Mouse (Mus musculus): ENCODE results near the gene Rnf220. TPM values are rescaled to one million over a fixed set of nuclear protein-coding genes. Genes with fewer than 3 reads are reported as not detected.

Rnf220 gene
- total and polyA plus RNA-seq, 3 experiments, result 64.4 to 117 (median 86.8) TPM

DNA sequence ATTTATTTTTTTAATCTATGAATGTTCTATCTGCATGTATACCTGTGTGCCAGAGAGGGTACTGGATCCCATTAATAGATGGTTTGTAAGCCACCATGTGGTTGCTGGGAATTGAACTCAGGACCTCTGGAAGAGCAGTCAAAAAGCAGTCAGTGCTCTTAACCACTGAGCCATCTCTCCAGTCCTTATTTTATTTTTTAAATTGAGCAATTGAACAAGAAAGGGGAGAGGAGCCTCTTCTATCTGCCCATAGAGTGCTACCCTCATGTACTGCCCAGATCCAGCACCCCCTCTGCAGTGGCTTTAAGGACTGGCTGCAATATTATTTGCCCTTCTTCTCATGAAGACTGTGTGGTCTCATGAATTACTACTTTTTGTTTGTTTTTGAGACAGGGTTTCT lies 271.6 kb downstream of the Rnf220 start:
- dilution Hi-C loops (cut with MboI; ENCODE audit: extremely low pct_ligation_motif_present, extremely low pct_unique_long_range_greater_than_20kb, low sequenced_read_pairs), result no loop called here
- H3K79me2 ChIP-seq (replicated peaks; ENCODE audit: control insufficient read depth, extremely low read depth, insufficient read depth, poor library complexity, severe bottlenecking), result no peaks in the 10 kb centered on the region

DNA sequence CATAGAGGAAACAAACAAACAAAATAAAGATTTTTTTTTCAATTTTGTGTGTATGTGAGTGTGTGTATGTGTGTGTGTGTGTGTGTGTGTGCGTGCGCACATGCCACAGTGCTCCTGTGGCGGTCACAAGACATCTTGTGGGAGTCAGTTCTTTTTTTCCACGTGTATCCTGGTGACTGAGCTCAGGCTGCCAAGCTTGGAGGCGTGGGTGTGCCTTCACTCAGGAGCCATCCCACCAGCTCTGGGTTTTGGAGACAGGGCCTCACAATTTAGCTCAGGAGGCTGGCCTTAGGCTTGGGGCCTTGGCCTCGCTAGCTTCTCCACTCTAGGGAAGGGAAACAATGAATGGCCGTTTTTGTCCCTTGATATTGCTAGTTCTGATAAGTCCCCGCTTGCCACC lies 272.7 kb downstream of the Rnf220 start:
- H3K36me3 ChIP-seq (replicated peaks in 1 of 2; ENCODE audit: control insufficient read depth in 1 of 2, insufficient read depth in 1 of 2, low read length in 1 of 2), result no peaks in the 10 kb centered on the region
- dilution Hi-C loops (cut with MboI; ENCODE audit: extremely low pct_ligation_motif_present, extremely low pct_unique_long_range_greater_than_20kb, low sequenced_read_pairs), result no loop called here
- no peak overlapping the region for H3K4me3 ChIP-seq (replicated peaks in 1 of 3; ENCODE audit: low read depth in 2 of 3, low read length in 2 of 3, poor library complexity in 1 of 3)
- no peak overlapping the region for H3K9ac ChIP-seq (ENCODE audit: insufficient read depth, low read depth)
- H3K27me3 ChIP-seq (replicated peaks), result peaks cover 2% of the 10 kb centered on the region
- no peak overlapping the region for H3K27ac ChIP-seq (ENCODE audit: insufficient read depth, low read depth)
- H3K4me1 ChIP-seq (ENCODE audit: control insufficient read depth in 1 of 2, insufficient read depth in 2 of 2), result 0 out of 4 replicates have a peak, but pooled peaks cover 0 to 3% of the 10 kb centered on the region in 2 experiments
- no peaks in the 10 kb centered on the region for H3K79me2 ChIP-seq (replicated peaks; ENCODE audit: control insufficient read depth, extremely low read depth, insufficient read depth, poor library complexity, severe bottlenecking)
- TF ChIP-seq RAD21 (IDR thresholded peaks at IDR 0.05; ENCODE audit: low read depth, low read length), result no peak
- no peak for DNase-seq (ENCODE audit: extremely low read depth)
- H3K9me3 ChIP-seq (replicated peaks; ENCODE audit: low read length), result no peaks in the 10 kb centered on the region
- in situ Hi-C loops (cut with MboI; ENCODE audit: low pct_ligation_motif_present, low pct_unique_long_range_greater_than_20kb, low sequenced_read_pairs), result no loop called here
- no peak overlapping the region for H3K4me2 ChIP-seq (ENCODE audit: insufficient read depth, low read depth, poor library complexity, severe bottlenecking)

More for the DNA sequence above, 271.6 kb downstream of the Rnf220 start:
- Histone ChIP-seq H3K4me1 (ENCODE audit: control insufficient read depth in 1 of 2, insufficient read depth in 2 of 2) (0 out of 4 replicates have a peak, but pooled peaks cover 0 to 3% of the 10 kb centered on the region in 2 experiments), H3K4me2 (ENCODE audit: insufficient read depth, low read depth, poor library complexity, severe bottlenecking) (no peak overlapping the region), H3K27ac (ENCODE audit: insufficient read depth, low read depth) (no peak overlapping the region), H3K4me3 (replicated peaks in 1 of 3; ENCODE audit: low read depth in 2 of 3, low read length in 2 of 3, poor library complexity in 1 of 3) (no peak overlapping the region), H3K27me3 (replicated peaks) (peaks cover 2% of the 10 kb centered on the region), H3K9me3 (replicated peaks; ENCODE audit: low read length) (no peaks in the 10 kb centered on the region), H3K9ac (ENCODE audit: insufficient read depth, low read depth) (no peak overlapping the region), H3K36me3 (replicated peaks in 1 of 2; ENCODE audit: control insufficient read depth in 1 of 2, insufficient read depth in 1 of 2, low read length in 1 of 2) (no peaks in the 10 kb centered on the region)
- TF ChIP-seq TBP (conservative IDR thresholded peaks at IDR 0.05; ENCODE audit: low read depth, low read length) (0 out of 2 replicates have a peak, but pooled peaks have one; percentile 38), CHD2 (IDR thresholded peaks at IDR 0.05; ENCODE audit: low read length) (no peak)
- DNase-seq (ENCODE audit: extremely low read depth), result no peak
- in situ Hi-C loops (cut with MboI; ENCODE audit: low pct_ligation_motif_present, low pct_unique_long_range_greater_than_20kb, low sequenced_read_pairs), result no loop called here

DNA sequence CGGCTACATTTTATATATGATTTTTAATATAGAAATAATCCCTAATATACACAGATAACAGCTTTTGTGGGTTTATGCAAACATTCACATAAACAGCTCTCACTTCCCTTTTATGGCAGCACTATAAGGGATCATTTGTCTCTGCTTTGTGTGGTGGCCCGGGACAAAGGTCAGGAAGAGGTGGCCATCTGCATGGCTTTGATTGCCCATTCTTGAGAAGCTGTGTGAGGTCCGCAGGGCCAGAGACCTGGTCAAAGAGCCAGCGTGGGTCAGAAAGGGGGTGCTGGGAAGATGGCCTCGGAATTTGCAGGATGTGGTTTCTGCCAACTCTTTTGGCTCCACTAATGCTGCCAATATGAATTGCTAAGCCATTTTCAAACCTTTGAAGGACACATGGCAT lies 273.9 kb downstream of the Rnf220 start:
- no peak overlapping the region for H3K27ac ChIP-seq (ENCODE audit: insufficient read depth, low read depth)
- no peaks in the 10 kb centered on the region for H3K36me3 ChIP-seq (replicated peaks in 1 of 2; ENCODE audit: control insufficient read depth in 1 of 2, insufficient read depth in 1 of 2, low read length in 1 of 2)
- H3K4me1 ChIP-seq (ENCODE audit: control insufficient read depth in 1 of 2, insufficient read depth in 2 of 2), result peaks cover 0 to 9% of the 10 kb centered on the region in 2 experiments; a peak in 2 of 4 replicates
- no peak overlapping the region for H3K4me3 ChIP-seq (replicated peaks in 1 of 3; ENCODE audit: low read depth in 2 of 3, low read length in 2 of 3, poor library complexity in 1 of 3)
- no peak for DNase-seq (ENCODE audit: extremely low read depth)
- H3K4me2 ChIP-seq (ENCODE audit: insufficient read depth, low read depth, poor library complexity, severe bottlenecking), result no peak overlapping the region
- H3K9me3 ChIP-seq (replicated peaks; ENCODE audit: low read length), result no peaks in the 10 kb centered on the region
- TF ChIP-seq USF1 (IDR thresholded peaks at IDR 0.05; ENCODE audit: low read depth, low read length), result no peak
- no peak for TF ChIP-seq NRF1 (IDR thresholded peaks at IDR 0.05; ENCODE audit: low read depth, low read length)
- no peak for TF ChIP-seq MAX (IDR thresholded peaks at IDR 0.05; ENCODE audit: low read length)
- no peak for TF ChIP-seq SIN3A (IDR thresholded peaks at IDR 0.05; ENCODE audit: low read length)
- TF ChIP-seq IRF4 (IDR thresholded peaks at IDR 0.05; ENCODE audit: low read depth, low read length), result no peak
- no peak for TF ChIP-seq HCFC1 (IDR thresholded peaks at IDR 0.05; ENCODE audit: low read depth, low read length)
- TF ChIP-seq MYC (IDR thresholded peaks at IDR 0.05; ENCODE audit: low read depth, low read length), result no peak
- no peak for TF ChIP-seq EP300 (IDR thresholded peaks at IDR 0.05; ENCODE audit: low read length)
- no peak for TF ChIP-seq POLR2A (IDR thresholded peaks at IDR 0.05; ENCODE audit: low read depth, low read length)
- no peak for TF ChIP-seq NELFE (IDR thresholded peaks at IDR 0.05; ENCODE audit: low read depth, low read length)
- no peak for TF ChIP-seq CHD2 (IDR thresholded peaks at IDR 0.05; ENCODE audit: low read length)
- no peak for TF ChIP-seq USF2 (conservative IDR thresholded peaks at IDR 0.05; ENCODE audit: low read depth, low read length)
- TF ChIP-seq JUN (IDR thresholded peaks at IDR 0.05; ENCODE audit: insufficient read depth, low read depth, low read length), result no peak
- TF ChIP-seq GABPA (IDR thresholded peaks at IDR 0.05; ENCODE audit: insufficient replicate concordance, low read depth, low read length), result no peak
- TF ChIP-seq TCF12 (IDR thresholded peaks at IDR 0.05; ENCODE audit: low read depth, low read length), result no peak
- TF ChIP-seq ZMIZ1 (IDR thresholded peaks at IDR 0.05; ENCODE audit: low read depth, low read length), result no peak
- dilution Hi-C loops (cut with MboI; ENCODE audit: extremely low pct_ligation_motif_present, extremely low pct_unique_long_range_greater_than_20kb, low sequenced_read_pairs), result no loop called here
- no peaks in the 10 kb centered on the region for H3K79me2 ChIP-seq (replicated peaks; ENCODE audit: control insufficient read depth, extremely low read depth, insufficient read depth, poor library complexity, severe bottlenecking)
- no peak overlapping the region for H3K9ac ChIP-seq (ENCODE audit: insufficient read depth, low read depth)
- H3K27me3 ChIP-seq (replicated peaks), result no peaks in the 10 kb centered on the region
- in situ Hi-C loops (cut with MboI; ENCODE audit: low pct_ligation_motif_present, low pct_unique_long_range_greater_than_20kb, low sequenced_read_pairs), result no loop called here

All from CH12.LX (cell line).